Mouse (Mus musculus) liver, embryonic 15.5 days (tissue): ENCODE measurements around the gene Enkur. TPM values are rescaled to one million over a fixed set of nuclear protein-coding genes. Genes with fewer than 3 reads are reported as not detected.
A peak's percentile ranks its signal among the peaks of the same experiment; 100 is the strongest.

Experiments
- ATAC-seq: fragments of 200-750 bp; cut with Nextera tagmentation; 2 replicates; pipeline ENCODE4 v1.8.0; 2017; ENCODE audit warnings: moderate number of reproducible peaks, mild to moderate bottlenecking, moderate library complexity; ENCODE audit not compliant: insufficient read depth
- H3K27ac ChIP-seq: fragments of 300-500 bp; sonication (generic); replicated peaks from 2 replicates; pipeline ENCODE4 v1.5.1; 2015; ENCODE audit warnings: mild to moderate bottlenecking, inconsistent platforms
- H3K27me3 ChIP-seq: fragments of 300-500 bp; sonication (generic); 2 replicates; pipeline ENCODE4 v1.6.1; 2015; ENCODE audit warnings: mild to moderate bottlenecking, inconsistent platforms
- H3K36me3 ChIP-seq: fragments of 300-500 bp; sonication (generic); replicated peaks from 2 replicates; pipeline ENCODE4 v1.6.1; 2015; ENCODE audit warnings: moderate library complexity, mild to moderate bottlenecking, inconsistent platforms
- H3K4me1 ChIP-seq: fragments of 300-500 bp; sonication (generic); replicated peaks from 2 replicates; pipeline ENCODE4 v1.6.1; 2015; ENCODE audit warnings: inconsistent platforms
- H3K4me2 ChIP-seq: fragments of 300-500 bp; sonication (generic); 2 replicates; pipeline ENCODE4 v1.6.1; 2015; ENCODE audit warnings: moderate library complexity, mild to moderate bottlenecking, inconsistent platforms
- H3K4me3 ChIP-seq: fragments of 300-500 bp; sonication (generic); replicated peaks from 2 replicates; pipeline ENCODE4 v1.5.1; 2015; ENCODE audit warnings: mild to moderate bottlenecking, inconsistent platforms
- H3K9ac ChIP-seq: fragments of 300-500 bp; sonication (generic); 2 replicates; pipeline ENCODE4 v1.6.1; 2015; ENCODE audit warnings: moderate library complexity, mild to moderate bottlenecking, inconsistent platforms
- H3K9me3 ChIP-seq: fragments of 300-500 bp; sonication (generic); replicated peaks from 2 replicates; pipeline ENCODE4 v1.6.1; 2016; ENCODE audit warnings: inconsistent platforms
- WGBS: fragments of 180-500 bp; shearing (Covaris S2); methylation state at CpG from one replicate; pipeline ENCODE4 v1.1.7; 2015; ENCODE audit warnings: mixed read lengths; ENCODE audit not compliant: insufficient replicate concordance; 5-methylcytosine and 5-hydroxymethylcytosine counted together
- polyA plus RNA-seq: library from polyadenylated mRNA; unstranded; fragments of >200 nt; fragmentation: Nextera tagmentation; extraction: Ambion mirVana; gene quantifications from 2 replicates; pipeline ENCODE4 v1.2.1, GENCODE M21; 2015

Gene Enkur
- polyA plus RNA-seq, 1 experiment from 2014 or later = not detected

- Histone ChIP-seq H3K4me3 (no peak overlapping the region), H3K36me3 (no peaks in the 10 kb centered on the region), H3K4me1 (no peaks in the 10 kb centered on the region), H3K4me2 (no peak overlapping the region), H3K9me3 (no peaks in the 10 kb centered on the region), H3K27me3 (no peaks in the 10 kb centered on the region), H3K27ac (no peak overlapping the region), H3K9ac (no peak overlapping the region)
- no peak for ATAC-seq
- WGBS = 43% methylated on average over 1 of the region's 1 CpGs
These were observed 22.4 kb downstream of the Enkur start for GRCm38 (mm10) chr2:21182811-21183210.

- Histone ChIP-seq H3K36me3 (no peaks in the 10 kb centered on the region), H3K4me3 (no peak overlapping the region), H3K27ac (no peak overlapping the region), H3K4me1 (no peaks in the 10 kb centered on the region), H3K9me3 (no peaks in the 10 kb centered on the region), H3K4me2 (no peak overlapping the region), H3K27me3 (no peaks in the 10 kb centered on the region), H3K9ac (no peak overlapping the region)
- WGBS = 45% methylated on average over 5 of the region's 5 CpGs
- no peak for ATAC-seq
These were observed 26.0 kb downstream of the Enkur start for GRCm38 (mm10) chr2:21179136-21179535.

GRCm38 (mm10) chr2:21172797-21173196, 32.4 kb downstream of the Enkur start:
- Histone ChIP-seq H3K36me3 (no peaks in the 10 kb centered on the region), H3K9me3 (no peaks in the 10 kb centered on the region), H3K27ac (no peak overlapping the region), H3K4me1 (no peaks in the 10 kb centered on the region), H3K4me2 (no peak overlapping the region), H3K27me3 (no peaks in the 10 kb centered on the region), H3K4me3 (no peak overlapping the region), H3K9ac (no peak overlapping the region)
- no peak for ATAC-seq
- WGBS = 41% methylated on average over 3 of the region's 3 CpGs

GRCm38 (mm10) chr2:21167916-21168315, 37.2 kb downstream of the Enkur start:
- H3K36me3 ChIP-seq = no peaks in the 10 kb centered on the region
- H3K4me1 ChIP-seq = no peaks in the 10 kb centered on the region
- no peaks in the 10 kb centered on the region for H3K9me3 ChIP-seq
- no peak overlapping the region for H3K4me3 ChIP-seq
- H3K4me2 ChIP-seq = no peak overlapping the region
- 81% methylated on average over 1 of the region's 1 CpGs for WGBS
- no peak overlapping the region for H3K9ac ChIP-seq
- ATAC-seq = no peak
- H3K27ac ChIP-seq = no peak overlapping the region
- H3K27me3 ChIP-seq = no peaks in the 10 kb centered on the region

GRCm38 (mm10) chr2:21164296-21164695, 40.9 kb downstream of the Enkur start:
- Histone ChIP-seq H3K9ac (no peak overlapping the region), H3K4me1 (no peaks in the 10 kb centered on the region), H3K9me3 (no peaks in the 10 kb centered on the region), H3K4me2 (no peak overlapping the region), H3K27ac (no peak overlapping the region), H3K4me3 (no peak overlapping the region), H3K36me3 (no peaks in the 10 kb centered on the region), H3K27me3 (no peaks in the 10 kb centered on the region)
- ATAC-seq = no peak
- WGBS = 64% methylated on average over 8 of the region's 8 CpGs

- Histone ChIP-seq H3K4me1 (no peaks in the 10 kb centered on the region), H3K4me3 (no peak overlapping the region), H3K27ac (no peak overlapping the region), H3K9me3 (no peaks in the 10 kb centered on the region), H3K27me3 (no peaks in the 10 kb centered on the region), H3K9ac (no peak overlapping the region), H3K36me3 (no peaks in the 10 kb centered on the region), H3K4me2 (no peak overlapping the region)
- WGBS = 51% methylated on average over 3 of the region's 3 CpGs
- no peak for ATAC-seq
These were observed 51.7 kb downstream of the Enkur start for GRCm38 (mm10) chr2:21153469-21153868.

GRCm38 (mm10) chr2:21147169-21147568, 58.0 kb downstream of the Enkur start:
- Histone ChIP-seq H3K27ac (no peak overlapping the region), H3K4me2 (no peak overlapping the region), H3K27me3 (peaks cover 9% of the 10 kb centered on the region), H3K4me1 (no peaks in the 10 kb centered on the region), H3K9ac (no peak overlapping the region), H3K9me3 (no peaks in the 10 kb centered on the region), H3K36me3 (no peaks in the 10 kb centered on the region), H3K4me3 (no peak overlapping the region)
- 71% methylated on average over 4 of the region's 4 CpGs for WGBS
- no peak for ATAC-seq

GRCm38 (mm10) chr2:21146486-21146885, 58.7 kb downstream of the Enkur start:
- 66% methylated on average over 6 of the region's 6 CpGs for WGBS

GRCm38 (mm10) chr2:21142616-21143015, 62.5 kb downstream of the Enkur start:
- Histone ChIP-seq H3K27me3 (peaks cover 22% of the 10 kb centered on the region), H3K36me3 (no peaks in the 10 kb centered on the region), H3K27ac (no peak overlapping the region), H3K9ac (no peak overlapping the region), H3K4me1 (no peaks in the 10 kb centered on the region), H3K4me2 (peak overlapping the region; percentile 72; the same call in 1 of the 2 replicates), H3K4me3 (0 out of 2 replicates have a peak overlapping the region, but pooled peaks have one; percentile 45), H3K9me3 (no peaks in the 10 kb centered on the region)
- 14% methylated on average over 2 of the region's 2 CpGs for WGBS
- ATAC-seq = no peak

More at GRCm38 (mm10) chr2:21146486-21146885, 58.7 kb downstream of the Enkur start:
- Histone ChIP-seq H3K9ac (no peak overlapping the region), H3K4me1 (no peaks in the 10 kb centered on the region), H3K4me2 (no peak overlapping the region), H3K9me3 (no peaks in the 10 kb centered on the region), H3K27me3 (peaks cover 15% of the 10 kb centered on the region), H3K27ac (no peak overlapping the region), H3K4me3 (no peak overlapping the region), H3K36me3 (no peaks in the 10 kb centered on the region)
- ATAC-seq = no peak

GRCm38 (mm10) chr2:21142204-21142580, 63.0 kb downstream of the Enkur start:
- Histone ChIP-seq H3K36me3 (no peaks in the 10 kb centered on the region), H3K4me3 (peak overlapping the region; percentile 45), H3K9me3 (no peaks in the 10 kb centered on the region), H3K4me2 (peak overlapping the region; percentile 72), H3K9ac (no peak overlapping the region), H3K27me3 (peaks cover 22% of the 10 kb centered on the region), H3K4me1 (no peaks in the 10 kb centered on the region), H3K27ac (no peak overlapping the region)
- under 1% methylated on average over 15 of the region's 15 CpGs for WGBS
- ATAC-seq = no peak

- peak overlapping the region; percentile 72 for H3K4me2 ChIP-seq
- H3K27me3 ChIP-seq = peaks cover 22% of the 10 kb centered on the region
- no peaks in the 10 kb centered on the region for H3K4me1 ChIP-seq
- H3K36me3 ChIP-seq = no peaks in the 10 kb centered on the region
- no peak overlapping the region for H3K27ac ChIP-seq
- H3K4me3 ChIP-seq = peak overlapping the region; percentile 45
- H3K9me3 ChIP-seq = no peaks in the 10 kb centered on the region
- WGBS = under 1% methylated on average over 46 of the region's 46 CpGs
- ATAC-seq = no peak; the same call in 1 of the 2 replicates
- no peak overlapping the region for H3K9ac ChIP-seq
These were observed 63.5 kb downstream of the Enkur start for GRCm38 (mm10) chr2:21141520-21142203.

GRCm38 (mm10) chr2:21141189-21141519, 64.0 kb downstream of the Enkur start:
- H3K36me3 ChIP-seq = no peaks in the 10 kb centered on the region
- ATAC-seq = no peak
- H3K4me1 ChIP-seq = no peaks in the 10 kb centered on the region
- H3K4me2 ChIP-seq = peak overlapping the region; percentile 72
- no peaks in the 10 kb centered on the region for H3K9me3 ChIP-seq
- peaks cover 22% of the 10 kb centered on the region for H3K27me3 ChIP-seq
- H3K9ac ChIP-seq = no peak overlapping the region
- WGBS = 25% methylated on average over 7 of the region's 7 CpGs
- no peak overlapping the region for H3K27ac ChIP-seq
- H3K4me3 ChIP-seq = peak overlapping the region; percentile 45
